Mouse (Mus musculus) heart, postnatal 0 days (tissue): Measurements from ENCODE around the gene Cse1l. TPM values are rescaled to one million over a fixed set of nuclear protein-coding genes. Genes with fewer than 3 reads are reported as not detected.
A peak's percentile ranks its signal among the peaks of the same experiment; 100 is the strongest.

Experiments used
- ATAC-seq: fragments of 200-750 bp; cut with Nextera tagmentation; 2 replicates; pipeline ENCODE4 v1.8.0; 2017; ENCODE audit warnings: low read depth, moderate number of reproducible peaks, moderate library complexity; ENCODE audit not compliant: insufficient read depth
- DNase-seq: peaks from one replicate; pipeline ENCODE4 v3.0.0-alpha.2; 2016; ENCODE audit warnings: low spot score
- H3K27ac ChIP-seq: fragments of 300-500 bp; sonication (generic); 2 replicates; pipeline ENCODE4 v1.5.1; 2014; ENCODE audit warnings: low read depth, mild to moderate bottlenecking
- H3K27me3 ChIP-seq: fragments of 300-500 bp; sonication (generic); 2 replicates; pipeline ENCODE4 v1.6.1; 2014; ENCODE audit warnings: low read length, mixed read lengths; ENCODE audit not compliant: control insufficient read depth, insufficient read depth
- H3K36me3 ChIP-seq: fragments of 300-500 bp; sonication (generic); replicated peaks from 2 replicates; pipeline ENCODE4 v1.6.1; 2014; ENCODE audit warnings: low read length, mixed read lengths; ENCODE audit not compliant: control insufficient read depth, insufficient read depth
- H3K4me1 ChIP-seq: fragments of 300-500 bp; sonication (generic); 2 replicates; pipeline ENCODE4 v1.6.1; 2014; ENCODE audit warnings: antibody characterized with exemption; ENCODE audit not compliant: control insufficient read depth, insufficient read depth
- H3K4me2 ChIP-seq: fragments of 300-500 bp; sonication (generic); 2 replicates; pipeline ENCODE4 v1.6.1; 2014; ENCODE audit warnings: low read depth, mild to moderate bottlenecking, low read length, moderate library complexity
- H3K4me3 ChIP-seq: fragments of 300-500 bp; sonication (generic); 2 replicates; pipeline ENCODE4 v1.5.1; 2014; ENCODE audit warnings: low read depth, low read length
- H3K9ac ChIP-seq: fragments of 300-500 bp; sonication (generic); replicated peaks from 2 replicates; pipeline ENCODE4 v1.6.1; 2014; ENCODE audit warnings: low read depth, low read length, mixed read lengths
- H3K9me3 ChIP-seq: fragments of 300-500 bp; sonication (generic); replicated peaks from 2 replicates; pipeline ENCODE4 v1.6.1; 2016; ENCODE audit warnings: low read length; ENCODE audit not compliant: control insufficient read depth
- CTCF ChIP-seq: IDR thresholded peaks from 2 replicates; pipeline ENCODE4 v1.5.1; 2016; ENCODE audit warnings: antibody characterized with exemption, control low read depth, low read depth
- EP300 ChIP-seq: IDR thresholded peaks from 2 replicates; pipeline ENCODE4 v1.6.1; 2016; ENCODE audit warnings: antibody characterized with exemption, low read depth
- WGBS: fragments of 180-500 bp; shearing (Covaris S2); extraction: QIAGEN DNeasy Blood & Tissue Kit; methylation state at CpG from one replicate; pipeline ENCODE4 v1.1.7; 2014; 5-methylcytosine and 5-hydroxymethylcytosine counted together
- polyA plus RNA-seq: library from polyadenylated mRNA; unstranded; fragments of >200 nt; fragmentation: Nextera tagmentation; extraction: Ambion mirVana; gene quantifications from 2 replicates; pipeline ENCODE4 v1.2.1, GENCODE M21; 2015
- total RNA-seq: library from RNA; depleted of rRNA; stranded (reverse); fragments of >200 nt; gene quantifications from 2 replicates; pipeline ENCODE4 v1.2.3, GENCODE M21; 2014; ENCODE audit warnings: low replicate concordance

Gene Cse1l
- total and polyA plus RNA-seq, 2 experiments from 2014 or later: 41.2 to 64.2 TPM

DNA sequence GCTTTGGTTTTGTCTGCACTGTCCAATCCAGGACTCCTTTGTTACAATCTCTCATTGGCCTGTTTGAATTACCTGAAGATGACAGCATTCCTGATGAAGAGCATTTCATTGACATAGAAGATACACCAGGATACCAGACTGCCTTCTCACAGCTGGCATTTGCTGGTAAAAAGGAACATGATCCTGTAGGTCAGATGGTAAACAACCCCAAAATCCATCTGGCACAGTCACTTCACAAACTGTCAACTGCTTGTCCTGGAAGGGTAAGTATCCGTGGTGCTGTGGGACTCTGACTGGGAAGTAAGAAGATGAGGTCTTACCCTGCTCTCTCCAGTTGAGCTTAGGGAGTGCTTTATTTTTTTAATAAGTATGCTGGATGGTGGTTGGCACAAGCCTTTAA lies 38.5 kb downstream of the Cse1l start:
- Histone ChIP-seq H3K36me3 (peaks cover 86% of the 10 kb centered on the region), H3K4me3 (no peak overlapping the region), H3K9ac (no peak overlapping the region), H3K27me3 (no peaks in the 10 kb centered on the region), H3K27ac (no peak overlapping the region), H3K4me1 (no peaks in the 10 kb centered on the region), H3K4me2 (no peak overlapping the region), H3K9me3 (no peaks in the 10 kb centered on the region)
- WGBS: 72% methylated on average over 1 of the region's 1 CpGs
- DNase-seq (no peak), ATAC-seq (no peak)
- TF ChIP-seq EP300: no peak
- TF ChIP-seq CTCF: no peak

DNA sequence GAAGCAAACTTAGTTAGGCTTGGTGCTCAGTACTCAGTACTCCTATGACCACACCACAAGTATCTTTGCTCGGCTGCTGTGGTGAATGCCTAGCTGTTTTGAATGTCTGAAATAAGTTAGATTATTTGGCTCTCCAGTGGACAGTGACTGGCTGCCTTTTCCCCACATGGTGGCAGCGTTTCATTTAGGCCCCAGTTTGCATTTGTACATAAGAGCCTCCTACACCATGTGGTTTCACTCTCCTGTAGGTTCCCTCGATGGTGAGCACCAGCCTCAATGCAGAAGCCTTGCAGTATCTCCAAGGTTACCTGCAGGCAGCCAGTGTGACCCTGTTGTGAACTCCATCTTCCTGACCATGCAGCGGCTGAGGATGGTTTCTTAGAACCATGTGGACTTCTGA lies 39.6 kb downstream of the Cse1l start:
- H3K27ac ChIP-seq: no peak overlapping the region
- H3K27me3 ChIP-seq: no peaks in the 10 kb centered on the region
- no peak overlapping the region for H3K4me2 ChIP-seq
- peaks cover 88% of the 10 kb centered on the region for H3K36me3 ChIP-seq
- DNase-seq (no peak), ATAC-seq (peak; percentile 62)
- H3K9ac ChIP-seq: no peak overlapping the region
- no peak overlapping the region for H3K4me3 ChIP-seq
- H3K4me1 ChIP-seq: no peaks in the 10 kb centered on the region
- 37% methylated on average over 4 of the region's 4 CpGs for WGBS
- TF ChIP-seq CTCF: peak; percentile 47
- no peak for TF ChIP-seq EP300
- H3K9me3 ChIP-seq: no peaks in the 10 kb centered on the region

DNA sequence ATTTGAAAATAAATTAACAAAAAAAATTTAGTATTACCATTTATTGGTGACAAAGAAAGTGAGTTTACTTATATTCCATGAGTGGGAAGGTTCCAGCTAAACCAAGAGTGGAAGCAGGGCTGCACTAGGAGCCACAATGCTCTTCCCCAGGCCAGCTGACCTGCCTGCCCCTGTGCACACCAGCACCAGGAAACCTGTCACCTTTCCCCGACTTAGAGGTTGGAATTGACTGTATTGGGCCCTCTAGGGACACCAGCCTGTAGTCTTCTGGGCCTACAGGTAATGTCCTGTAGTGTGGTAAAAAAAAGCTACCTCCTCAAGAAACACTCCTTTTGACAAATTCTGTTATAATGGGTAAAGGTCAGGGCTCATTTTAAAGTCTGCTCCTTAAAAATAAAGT lies 42.4 kb downstream of the Cse1l start:
- Histone ChIP-seq H3K9ac (no peak overlapping the region), H3K27ac (no peak overlapping the region), H3K4me2 (no peak overlapping the region), H3K4me1 (no peaks in the 10 kb centered on the region), H3K4me3 (no peak overlapping the region), H3K27me3 (no peaks in the 10 kb centered on the region), H3K9me3 (no peaks in the 10 kb centered on the region), H3K36me3 (peaks cover 86% of the 10 kb centered on the region)
- WGBS: 55% methylated on average over 1 of the region's 1 CpGs
- no peak for TF ChIP-seq EP300
- TF ChIP-seq CTCF: no peak
- DNase-seq (no peak), ATAC-seq (no peak)

DNA sequence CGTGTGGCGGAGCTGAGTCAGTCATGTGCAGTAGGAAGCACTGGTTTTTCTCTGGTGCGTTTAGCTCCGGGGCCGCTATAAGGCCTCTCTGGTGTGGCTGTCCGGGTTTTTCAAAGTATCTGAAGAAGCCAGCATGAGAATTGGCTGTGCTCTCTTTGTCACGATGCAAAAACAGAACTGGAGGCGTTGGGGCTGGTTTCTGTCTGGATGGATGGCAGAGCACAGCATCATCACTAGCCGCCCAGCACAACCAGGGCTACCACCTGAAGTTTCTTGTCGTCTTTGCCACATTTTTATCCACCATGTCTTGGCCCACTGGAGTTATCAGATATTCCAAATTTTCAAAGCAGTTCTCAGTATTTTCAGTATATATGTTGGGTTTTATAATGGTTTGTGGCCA lies 43.1 kb downstream of the Cse1l start:
- TF ChIP-seq EP300: no peak
- no peak for TF ChIP-seq CTCF
- 86% methylated on average over 10 of the region's 10 CpGs for WGBS
- H3K4me1 ChIP-seq: no peaks in the 10 kb centered on the region
- H3K36me3 ChIP-seq: peaks cover 86% of the 10 kb centered on the region
- no peak overlapping the region for H3K4me3 ChIP-seq
- ATAC-seq: no peak
- H3K27me3 ChIP-seq: no peaks in the 10 kb centered on the region
- no peak overlapping the region for H3K9ac ChIP-seq
- no peak for DNase-seq
- H3K27ac ChIP-seq: no peak overlapping the region
- no peaks in the 10 kb centered on the region for H3K9me3 ChIP-seq
- H3K4me2 ChIP-seq: no peak overlapping the region

DNA sequence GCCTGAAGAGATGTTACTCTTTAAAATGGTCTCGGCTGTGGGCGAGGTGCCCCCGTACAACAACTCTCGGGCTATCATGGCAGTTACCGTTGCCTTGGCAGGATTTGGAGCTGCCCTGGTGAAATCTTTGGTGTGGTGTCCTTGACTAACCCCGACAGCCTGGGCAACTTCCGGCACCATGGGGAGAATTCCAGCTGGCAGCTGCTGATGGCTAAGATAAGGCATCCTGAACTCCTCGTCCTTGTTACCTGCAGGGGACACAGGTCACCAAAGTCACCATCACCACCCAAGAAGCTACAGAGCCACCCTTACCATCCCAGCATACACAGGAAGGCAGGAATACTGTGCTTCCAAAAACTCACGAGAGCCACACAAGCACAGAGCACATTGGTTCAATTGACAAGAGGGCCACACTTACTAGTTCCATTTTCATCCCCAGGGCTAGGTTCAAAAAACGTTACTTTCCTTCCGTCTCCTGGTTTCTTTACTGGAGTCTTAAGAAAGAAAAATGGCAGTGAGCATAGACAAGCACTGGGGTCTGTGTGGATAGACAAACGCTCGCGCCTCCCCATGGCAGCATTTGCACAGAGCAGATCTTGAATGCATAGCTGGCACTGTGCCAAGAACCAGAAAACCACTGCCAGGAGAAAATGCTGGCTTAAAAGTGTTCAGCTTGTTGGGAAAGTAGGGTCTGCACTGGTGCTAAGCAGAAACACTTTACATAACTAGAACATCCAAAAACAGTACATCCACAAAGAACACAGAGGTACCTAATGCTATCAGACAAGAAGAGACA lies 45.2 kb downstream of the Cse1l start:
- Histone ChIP-seq H3K27ac (no peak overlapping the region), H3K4me2 (no peak overlapping the region), H3K9me3 (no peaks in the 10 kb centered on the region), H3K27me3 (no peaks in the 10 kb centered on the region), H3K4me1 (no peaks in the 10 kb centered on the region), H3K4me3 (no peak overlapping the region), H3K9ac (no peak overlapping the region), H3K36me3 (peaks cover 87% of the 10 kb centered on the region)
- ATAC-seq (no peak), DNase-seq (no peak)
- WGBS: 65% methylated on average over 14 of the region's 14 CpGs
- TF ChIP-seq CTCF (no peak), EP300 (no peak)

DNA sequence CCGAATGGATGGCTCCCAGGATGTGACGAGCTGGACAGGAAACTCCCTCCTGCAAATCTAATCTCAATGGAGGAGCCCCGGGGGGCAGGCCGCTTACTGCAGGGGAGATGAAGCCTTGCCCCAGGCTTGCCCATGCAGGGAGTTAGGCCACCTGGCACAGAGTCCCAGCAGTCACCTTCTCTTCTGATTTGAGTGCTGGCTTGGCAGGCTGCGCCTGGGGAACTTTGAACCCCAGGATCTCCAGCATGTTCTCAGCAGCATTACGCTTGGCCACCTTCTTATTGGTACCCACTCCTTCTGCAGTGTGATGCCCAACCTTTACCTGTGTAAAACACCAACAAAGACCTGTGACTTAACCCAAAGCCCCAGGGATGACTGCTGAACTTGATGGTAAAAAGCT lies 46.3 kb downstream of the Cse1l start:
- no peak for DNase-seq
- H3K4me1 ChIP-seq: no peaks in the 10 kb centered on the region
- no peak overlapping the region for H3K27ac ChIP-seq
- H3K27me3 ChIP-seq: no peaks in the 10 kb centered on the region
- no peak overlapping the region for H3K4me3 ChIP-seq
- no peak overlapping the region for H3K9ac ChIP-seq
- ATAC-seq: no peak
- H3K9me3 ChIP-seq: no peaks in the 10 kb centered on the region
- no peak overlapping the region for H3K4me2 ChIP-seq
- H3K36me3 ChIP-seq: peaks cover 85% of the 10 kb centered on the region
- TF ChIP-seq CTCF (no peak), EP300 (no peak)
- WGBS: 74% methylated on average over 6 of the region's 6 CpGs
